Mouse (Mus musculus): ENCODE data around the gene Wdr66.

Gene Wdr66

DNA sequence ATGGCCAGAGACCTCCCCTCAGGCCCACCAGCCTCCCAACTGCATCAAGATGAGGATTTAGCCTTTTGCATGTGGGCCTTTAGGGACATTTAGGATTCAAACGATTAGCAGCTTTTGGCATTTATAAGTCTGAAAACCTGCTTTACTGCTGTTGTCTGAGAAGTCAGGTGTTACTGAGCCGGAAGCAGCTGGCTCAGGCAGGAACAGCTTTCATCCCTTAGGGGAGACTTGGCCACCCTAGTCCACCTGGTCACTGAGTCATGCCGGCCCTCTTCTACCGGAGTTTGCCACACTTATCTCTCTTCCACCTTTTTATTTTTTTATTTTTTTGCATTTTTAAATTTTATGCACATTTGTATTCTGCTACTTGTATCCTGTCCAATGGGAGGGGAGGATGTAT lies 105.4 kb downstream of the Wdr66 start:
- in situ Hi-C loops (cut with MboI, MseI): no loop called here

DNA sequence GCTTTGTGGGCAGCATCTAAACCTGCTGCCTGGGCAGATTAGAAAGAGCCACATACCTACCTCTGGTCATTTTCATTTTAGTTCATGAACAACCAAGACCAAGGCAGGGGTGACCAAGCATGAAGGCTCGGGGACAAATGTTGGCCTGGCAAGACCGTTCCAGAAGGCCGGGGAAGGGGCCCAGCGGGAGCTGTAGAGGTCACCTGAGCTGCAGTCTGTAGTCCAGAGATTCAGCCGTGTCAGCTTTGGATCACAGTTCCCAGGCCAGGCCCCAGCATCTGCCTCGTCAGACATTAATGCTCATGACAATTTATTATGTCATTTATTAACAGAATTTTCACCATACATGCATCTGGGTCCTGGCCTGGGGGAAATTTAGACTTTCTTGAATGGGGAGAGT lies 107.5 kb downstream of the Wdr66 start:
- in situ Hi-C loops (cut with MboI, MseI): no loop called here

DNA sequence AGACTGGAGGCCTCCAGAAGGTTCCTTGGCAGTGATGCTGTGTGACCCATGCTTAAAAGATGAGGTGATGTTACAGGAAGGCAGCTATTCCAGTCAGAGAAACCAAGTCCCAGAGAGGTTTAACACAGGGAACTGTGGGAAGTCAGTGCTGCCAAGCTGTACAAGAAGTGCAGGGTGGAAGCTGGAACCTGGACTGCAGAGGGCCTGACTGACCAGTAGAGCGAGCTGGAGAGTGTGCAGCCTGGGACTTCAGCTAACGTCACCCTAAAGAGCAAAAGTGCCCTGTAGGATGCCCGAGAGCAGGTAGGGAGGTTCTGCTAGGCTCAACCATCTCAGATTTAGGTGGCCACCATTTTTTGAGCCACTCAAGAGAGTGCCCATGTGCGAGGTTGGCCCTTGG lies 111.0 kb downstream of the Wdr66 start:
- in situ Hi-C loops (cut with MboI, MseI): no loop called here

DNA sequence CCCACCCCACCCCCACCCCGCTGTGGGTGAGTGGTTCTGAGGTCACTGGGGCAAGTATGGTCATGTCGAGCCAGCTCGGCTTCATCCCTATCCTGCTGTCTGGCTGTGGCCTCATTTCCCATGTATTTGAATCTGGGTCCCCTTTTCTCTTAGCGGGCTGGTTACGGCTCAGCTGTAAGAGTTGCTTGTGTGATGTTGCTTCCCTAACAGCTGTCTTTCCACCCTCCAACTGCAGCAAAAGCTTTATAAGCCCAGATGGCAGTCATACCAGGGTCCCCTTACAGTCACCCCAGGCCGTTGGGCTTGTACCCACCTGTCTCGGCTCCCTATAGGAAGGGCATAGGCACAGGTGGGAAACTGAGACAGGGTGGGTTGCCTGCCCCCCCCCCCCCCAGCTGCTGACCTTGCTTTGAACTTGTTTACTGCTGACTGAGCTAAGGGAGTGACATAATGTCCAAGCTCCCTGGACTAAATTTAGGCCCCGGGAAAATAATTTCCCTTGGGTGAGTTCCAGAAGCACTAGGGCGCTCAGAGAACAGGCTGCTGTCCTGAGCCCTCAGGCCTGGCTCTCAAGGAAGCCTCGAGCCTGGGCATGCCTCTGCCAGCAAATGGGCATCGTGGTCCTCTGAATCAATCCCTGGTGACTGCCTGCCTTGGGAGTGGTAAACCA lies 112.5 kb downstream of the Wdr66 start:
- in situ Hi-C loops (cut with MboI, MseI): no loop called here

DNA sequence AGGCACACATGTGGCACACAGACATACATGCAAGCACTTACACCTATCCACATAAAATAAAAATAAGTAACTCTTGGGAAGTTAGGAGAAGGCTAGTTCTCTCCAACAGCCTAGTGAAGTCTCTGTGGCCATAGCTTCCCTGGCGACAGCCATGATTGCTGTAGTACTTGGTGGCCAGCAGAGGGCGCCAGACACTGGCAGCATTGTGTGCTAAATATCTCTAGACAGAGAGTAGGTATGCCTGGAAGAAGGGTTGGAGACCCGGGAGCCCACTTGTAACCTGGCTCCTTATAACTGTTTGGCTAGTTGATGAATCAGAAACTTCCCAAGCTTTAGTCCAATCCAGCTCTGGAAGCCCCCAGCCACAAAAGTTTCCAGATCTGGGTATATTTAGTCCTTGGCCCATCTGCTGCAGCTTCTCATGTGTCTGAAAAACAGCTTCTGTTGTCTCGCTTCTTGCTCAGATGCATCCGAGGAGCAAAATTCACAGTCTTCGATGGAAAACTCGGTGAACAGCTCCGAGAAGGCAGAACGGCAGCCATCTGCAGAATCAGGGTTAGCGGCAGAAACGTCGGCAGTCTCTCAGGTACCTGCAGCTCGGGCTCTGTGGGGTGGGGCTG lies 117.1 kb downstream of the Wdr66 start:
- in situ Hi-C loops (cut with MboI, MseI): loop anchor here (5.0 kb wide), 1 partner anchor 73 kb away; no protein-coding TSS in a partner anchor

DNA sequence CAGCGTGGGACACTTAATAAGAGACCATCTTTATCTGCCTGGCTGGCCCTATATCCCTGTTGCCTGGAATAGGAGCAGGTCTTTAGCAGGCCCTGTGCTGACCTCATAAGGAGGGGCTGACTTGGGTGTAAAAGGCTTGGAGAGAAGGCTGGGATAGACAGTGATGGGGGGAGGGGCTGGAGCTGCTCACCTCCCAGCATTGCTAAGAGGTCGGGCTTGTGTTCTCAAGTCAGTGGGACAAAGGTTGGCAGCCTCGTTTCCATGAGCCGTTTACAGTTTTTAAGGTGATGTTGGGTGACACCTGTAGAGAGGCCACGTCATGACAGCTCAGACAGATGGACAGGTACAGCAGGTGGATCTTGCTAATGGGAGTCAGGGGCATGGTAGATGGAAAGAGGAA lies 118.1 kb downstream of the Wdr66 start:
- in situ Hi-C loops (cut with MboI, MseI): no loop called here

DNA sequence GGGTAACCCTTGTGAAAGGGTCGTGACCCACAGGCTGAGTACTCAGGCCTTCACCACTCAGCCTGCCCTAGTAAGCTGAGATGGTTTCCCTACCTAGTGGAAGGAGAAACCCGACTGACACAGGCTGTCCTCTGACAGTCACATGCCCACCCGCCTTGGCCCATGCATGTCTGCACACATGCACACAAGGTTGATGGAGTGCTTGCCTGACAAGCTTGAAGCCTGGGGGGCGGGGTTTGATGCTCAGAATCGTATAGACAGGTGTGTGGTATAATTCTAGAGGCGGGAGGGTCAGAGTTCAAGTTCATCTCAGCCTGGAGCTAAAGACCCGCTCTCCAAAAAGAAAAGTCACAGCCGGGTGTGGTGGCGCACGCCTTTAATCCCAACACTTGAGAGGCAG lies 123.4 kb downstream of the Wdr66 start:
- in situ Hi-C loops (cut with MboI, MseI): no loop called here

DNA sequence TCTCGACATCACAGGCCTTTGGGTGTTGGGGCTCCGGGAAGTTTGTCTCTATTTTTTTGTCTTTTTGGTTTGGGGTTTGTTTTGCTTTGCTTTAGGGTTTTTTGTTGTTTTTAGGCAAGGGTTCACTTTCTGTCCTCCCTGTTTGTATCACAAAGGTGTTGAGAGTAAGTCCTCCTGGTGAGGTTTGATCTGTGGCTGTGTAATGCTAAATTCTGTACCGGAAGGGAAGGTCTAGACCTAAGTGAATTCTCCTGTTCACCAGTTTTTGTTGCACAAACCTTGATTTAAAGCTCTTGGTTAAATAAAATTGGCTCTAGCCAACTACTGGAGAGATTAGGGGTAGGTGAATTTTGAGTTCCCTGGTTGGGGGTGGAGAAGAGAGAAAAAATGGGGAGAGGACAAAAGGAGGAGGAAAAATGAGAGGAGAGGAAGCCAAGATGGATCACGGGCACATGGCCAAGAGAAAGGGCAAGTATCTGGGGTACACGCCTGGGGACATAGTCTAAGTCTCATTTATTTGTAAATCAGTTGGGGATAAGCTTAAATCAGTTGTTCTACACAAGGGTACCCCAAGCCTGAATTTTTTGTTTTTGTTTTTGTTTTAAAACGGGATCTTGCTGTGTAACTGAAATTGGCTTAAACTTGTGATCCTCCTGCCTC lies 124.0 kb downstream of the Wdr66 start:
- in situ Hi-C loops (cut with MboI, MseI): no loop called here

DNA sequence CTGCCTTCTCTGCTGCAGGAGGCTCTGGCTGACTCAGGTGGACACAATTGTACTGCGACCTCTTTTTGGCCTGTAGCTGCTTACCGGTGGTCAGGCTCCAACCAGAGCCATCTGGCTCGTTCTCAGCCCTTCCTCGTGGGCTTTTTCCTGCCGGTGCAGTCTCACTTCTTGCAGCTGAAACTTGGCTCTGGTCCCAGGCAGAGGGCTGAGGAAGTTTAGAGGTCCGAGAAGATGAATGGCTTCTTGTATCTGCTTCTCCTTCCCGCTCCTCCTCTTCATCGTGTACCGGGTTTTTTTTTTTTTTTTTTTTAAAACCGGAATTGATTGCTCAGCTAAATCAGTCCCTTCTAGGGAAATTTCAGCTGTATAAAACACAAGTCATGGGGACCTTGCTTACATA lies 124.7 kb downstream of the Wdr66 start:
- in situ Hi-C loops (cut with MboI, MseI): no loop called here
